Mouse (Mus musculus) brain, embryonic 18.5 days (tissue): ENCODE results near the gene St6galnac4.

Source experiments
- DNase-seq: peaks from one replicate; pipeline ENCODE4 v3.0.0-alpha.2; 2012; ENCODE audit warnings: low read depth, low spot score

Gene St6galnac4

DNA sequence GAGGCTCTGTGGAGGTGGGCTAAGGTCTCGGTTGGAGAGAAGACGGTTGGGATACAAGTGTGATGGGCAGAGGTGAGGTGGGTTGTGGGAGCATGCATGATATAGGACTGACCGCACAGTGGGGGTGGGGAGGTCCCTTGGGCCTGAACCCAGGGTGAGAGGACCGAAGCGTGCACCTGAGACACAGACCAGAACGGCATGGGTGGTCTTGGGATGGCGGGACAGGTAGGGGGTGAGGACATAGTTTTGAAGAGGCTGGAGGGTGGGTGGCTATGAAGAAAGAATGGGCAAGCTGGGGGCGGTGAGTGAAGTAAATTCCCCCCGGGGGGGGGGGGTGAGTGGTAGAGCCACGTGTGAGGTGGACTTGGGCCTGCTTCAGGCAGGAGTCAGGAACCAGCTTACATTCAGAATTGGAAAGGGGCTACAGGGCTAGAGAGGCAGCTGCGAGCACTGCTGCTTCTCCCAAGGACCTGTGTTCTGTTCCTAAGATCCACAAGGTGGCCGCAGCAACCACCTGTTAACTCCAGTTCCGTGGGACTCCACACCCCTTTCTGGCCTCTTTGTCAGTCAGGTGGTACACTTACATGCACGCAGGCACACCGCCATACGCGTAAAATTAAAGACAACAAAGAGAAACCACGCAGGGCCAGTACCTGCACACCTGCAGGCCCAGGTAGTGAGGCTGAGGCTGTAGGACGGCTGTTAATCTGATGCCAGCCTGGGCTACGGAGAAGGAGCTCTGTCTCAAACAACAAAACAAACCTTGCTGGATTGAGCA is 40.6 kb downstream of the St6galnac4 start:
- no peak for DNase-seq

DNA sequence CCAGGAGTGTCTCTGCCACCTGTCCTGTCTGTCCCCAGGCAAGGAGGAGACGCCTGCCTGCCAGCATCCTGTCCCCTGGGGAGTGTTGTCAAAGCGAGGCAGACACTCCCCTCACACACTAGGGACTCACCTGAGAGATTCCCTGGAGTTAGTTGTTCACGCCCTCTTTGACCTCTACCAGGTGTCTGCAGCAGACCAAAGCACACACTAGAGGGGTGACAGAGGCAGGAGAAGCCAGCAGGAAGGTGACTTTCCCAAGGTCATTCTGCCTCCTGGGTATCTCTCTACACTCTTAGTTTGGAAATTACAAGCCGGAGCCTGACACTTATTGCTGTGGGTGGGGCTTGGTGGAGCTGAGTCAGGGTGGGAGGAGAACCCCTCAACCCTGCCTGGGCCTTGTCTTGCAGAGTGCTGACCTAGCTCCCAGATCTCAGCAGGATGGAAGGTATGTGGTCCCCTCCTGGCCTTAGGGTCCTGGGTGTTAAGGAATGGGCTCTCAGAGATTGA is 41.2 kb downstream of the St6galnac4 start:
- no peak for DNase-seq

DNA sequence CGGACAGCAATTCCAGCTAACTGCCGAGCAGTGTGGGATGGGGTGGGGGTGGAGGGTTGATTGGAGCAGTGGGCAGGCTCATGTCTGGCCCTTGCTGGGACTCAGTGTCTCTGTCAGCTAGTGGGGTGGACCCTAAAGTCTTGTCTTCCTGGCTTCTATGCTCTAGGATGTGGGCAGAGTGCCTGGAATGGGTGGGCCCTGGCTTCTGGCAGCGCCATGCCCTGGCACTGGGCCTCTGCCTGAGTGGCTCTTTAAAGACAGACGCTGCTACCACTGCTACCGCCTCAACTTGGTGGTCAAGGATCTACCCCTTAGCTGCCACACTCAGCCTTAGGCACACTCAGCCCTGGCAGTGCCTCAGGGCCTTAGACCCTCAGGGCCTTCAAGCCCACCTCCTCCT is 41.8 kb downstream of the St6galnac4 start:
- no peak for DNase-seq

DNA sequence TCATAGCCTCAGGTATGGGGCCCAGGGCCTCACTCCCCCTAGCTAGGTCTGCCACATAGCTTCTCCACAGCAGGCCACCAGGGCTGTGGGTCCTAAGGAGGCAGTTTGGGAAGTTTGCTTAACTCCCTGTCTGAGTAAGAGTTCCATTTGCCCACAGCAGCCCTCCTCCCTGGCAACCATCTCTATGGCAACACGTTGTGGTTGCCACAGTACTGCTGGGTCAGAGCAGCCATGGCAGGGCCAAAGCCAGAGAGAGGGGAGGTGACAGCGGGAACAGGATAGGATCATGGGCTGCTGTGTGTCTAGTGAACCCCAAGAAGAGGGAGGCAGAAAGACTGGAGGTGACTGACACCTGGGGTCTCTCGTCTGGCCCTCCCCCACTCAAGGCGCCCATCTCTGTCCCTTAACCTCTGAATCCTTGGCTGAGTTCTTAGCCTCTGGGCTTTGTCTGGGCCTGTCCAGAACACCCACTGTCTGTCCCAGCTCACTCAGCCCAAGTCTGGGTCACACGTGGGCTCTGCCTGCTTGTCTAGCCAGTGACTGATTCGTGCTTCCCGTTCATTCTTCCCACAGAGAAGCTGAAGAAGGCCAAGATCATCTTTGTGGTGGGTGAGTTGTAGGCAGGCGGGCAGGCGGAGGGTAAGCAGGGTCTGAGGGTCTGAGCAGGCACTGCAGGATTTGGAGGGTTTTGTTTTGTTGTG is 42.5 kb downstream of the St6galnac4 start:
- DNase-seq: no peak

DNA sequence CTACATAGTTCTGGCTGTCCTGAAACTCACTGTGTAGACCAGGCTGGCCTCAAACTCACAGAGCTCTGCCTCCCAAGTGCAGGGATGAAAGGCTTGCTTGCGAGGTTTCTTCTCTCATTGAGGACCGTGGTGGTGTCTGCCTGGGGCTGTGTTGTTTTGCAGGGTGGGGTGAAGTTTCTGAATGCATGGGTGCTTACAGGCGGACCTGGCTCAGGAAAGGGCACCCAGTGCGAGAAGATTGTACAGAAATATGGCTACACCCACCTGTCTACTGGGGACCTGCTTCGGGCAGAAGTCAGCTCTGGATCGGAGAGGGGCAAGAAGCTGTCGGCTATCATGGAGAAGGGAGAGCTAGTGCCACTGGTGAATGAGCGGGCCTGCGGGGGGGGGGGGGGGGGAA is 43.1 kb downstream of the St6galnac4 start:
- DNase-seq: no peak

DNA sequence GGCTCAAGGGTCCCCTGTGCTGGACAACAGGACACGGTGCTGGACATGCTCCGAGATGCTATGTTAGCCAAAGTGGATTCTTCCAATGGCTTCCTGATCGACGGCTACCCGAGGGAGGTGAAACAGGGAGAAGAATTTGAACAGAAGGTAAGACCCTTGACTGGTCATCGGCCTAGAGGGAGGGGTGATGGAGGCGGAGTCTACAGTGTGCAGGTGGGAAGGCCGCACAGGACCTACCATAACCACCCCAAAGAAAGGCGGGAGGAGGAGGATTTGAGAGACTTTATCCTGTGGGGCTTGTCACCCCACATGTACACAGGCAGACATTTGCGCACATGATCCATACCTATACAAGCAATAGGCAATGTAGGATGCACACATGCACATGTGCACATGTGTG is 44.2 kb downstream of the St6galnac4 start:
- no peak for DNase-seq

DNA sequence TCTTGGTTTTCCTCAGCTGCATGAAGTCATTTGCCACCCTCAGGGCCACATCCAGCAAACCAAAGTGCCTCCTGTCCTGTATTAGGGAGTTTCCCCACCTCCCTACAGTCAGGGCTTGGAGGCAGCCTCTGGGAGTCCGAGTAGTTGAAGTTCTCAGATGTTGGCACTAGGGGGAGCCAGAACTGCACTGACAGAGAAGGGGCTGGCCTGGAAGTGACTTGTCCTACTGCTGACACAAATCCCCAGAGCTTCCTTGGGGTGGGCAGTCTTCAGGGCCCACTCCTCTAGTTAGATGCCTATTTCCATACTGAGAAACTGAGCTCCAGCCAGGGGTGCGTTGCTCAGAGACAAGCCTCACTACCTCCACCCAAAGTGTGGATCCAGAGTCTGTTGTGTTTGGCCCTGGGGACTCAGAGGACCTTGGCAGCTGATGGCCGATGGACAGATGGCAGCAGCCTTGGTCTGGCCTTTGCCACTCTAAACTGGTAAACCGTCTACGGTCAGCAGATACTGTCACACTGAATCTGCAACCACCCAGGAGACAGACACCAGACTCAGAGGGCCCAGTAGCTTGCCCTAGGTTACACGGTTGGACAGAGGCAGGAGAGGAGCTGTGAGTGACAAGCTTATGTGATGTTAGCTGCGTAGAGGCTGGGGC is 45.0 kb downstream of the St6galnac4 start:
- no peak for DNase-seq

DNA sequence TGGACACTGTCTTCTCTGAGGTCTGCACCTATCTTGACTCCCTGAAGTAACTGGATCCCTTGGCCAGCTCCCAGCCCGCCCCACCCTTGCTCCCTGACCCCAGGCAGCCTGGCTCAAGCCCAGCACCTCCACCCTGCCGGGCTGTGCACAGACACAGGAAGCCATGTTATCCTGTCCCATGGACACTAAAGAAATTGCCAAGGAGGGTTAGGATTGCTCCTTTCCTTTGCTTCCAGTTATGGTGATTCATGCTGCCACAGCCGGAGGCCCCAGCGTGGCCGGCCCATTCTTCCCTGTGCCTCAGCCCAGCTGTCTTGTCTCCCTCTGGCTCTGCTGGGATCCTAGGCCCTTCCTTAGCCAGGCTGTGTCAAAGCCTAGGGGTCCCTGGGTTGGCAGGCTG is 46.8 kb downstream of the St6galnac4 start:
- no peak for DNase-seq

DNA sequence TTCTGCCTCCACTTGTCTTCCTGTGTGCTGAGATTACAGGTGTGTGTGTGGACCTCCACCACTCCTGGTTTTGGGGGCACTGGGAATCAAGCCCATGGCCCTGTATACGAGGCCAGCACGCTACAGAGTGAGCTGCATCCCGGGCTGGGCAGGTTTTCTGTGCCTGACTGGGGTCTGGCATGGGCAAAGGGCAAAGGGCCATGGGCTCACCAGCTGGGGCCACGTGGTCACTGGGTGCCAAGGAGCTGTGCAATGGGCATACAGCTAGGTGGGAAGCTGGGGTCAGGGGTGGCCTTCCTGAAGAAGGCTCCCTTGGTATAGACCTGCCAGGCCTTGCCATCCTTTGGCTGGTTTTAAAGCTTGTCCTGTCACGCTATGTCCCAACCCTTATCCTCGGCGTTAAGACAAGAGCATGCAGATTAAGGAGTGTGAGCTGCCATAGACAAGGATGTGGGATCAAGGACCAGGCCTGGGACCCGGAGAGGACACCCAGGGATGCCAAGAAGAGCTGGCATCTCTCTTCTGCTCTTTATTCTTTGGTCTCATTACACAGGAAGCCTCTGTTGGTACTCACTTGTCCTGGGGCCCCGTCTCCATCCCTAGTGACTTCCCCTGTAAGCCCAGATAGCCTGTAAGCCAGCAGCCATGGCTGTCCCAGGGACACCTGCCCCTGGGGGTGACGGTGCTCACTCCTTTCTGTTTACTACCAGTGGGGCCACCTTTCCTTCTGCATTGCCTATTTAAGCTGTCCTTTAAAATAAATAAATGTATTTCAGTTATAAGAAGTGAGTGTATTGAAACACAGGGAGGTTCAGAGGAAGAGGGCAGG is 47.6 kb downstream of the St6galnac4 start:
- DNase-seq: no peak

DNA sequence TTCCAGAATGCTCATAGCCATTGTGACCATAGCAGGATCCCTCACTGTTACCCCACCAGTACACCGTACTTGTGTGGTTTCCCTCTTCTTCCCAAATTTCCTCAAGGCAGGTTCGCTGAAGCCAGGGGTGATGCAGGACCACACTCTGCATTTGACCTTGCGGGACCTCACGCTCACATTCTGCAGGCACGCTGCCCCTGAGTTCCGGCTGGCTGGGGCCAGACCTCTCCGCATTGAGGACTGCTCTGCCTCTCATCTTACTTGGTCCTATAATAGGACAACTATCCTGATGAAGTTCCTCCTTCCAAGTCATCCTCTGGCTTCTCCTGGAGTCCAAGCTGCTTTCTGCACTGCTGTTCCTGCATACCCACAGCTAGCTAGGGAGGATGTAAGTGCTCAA is 49.7 kb downstream of the St6galnac4 start:
- no peak for DNase-seq

DNA sequence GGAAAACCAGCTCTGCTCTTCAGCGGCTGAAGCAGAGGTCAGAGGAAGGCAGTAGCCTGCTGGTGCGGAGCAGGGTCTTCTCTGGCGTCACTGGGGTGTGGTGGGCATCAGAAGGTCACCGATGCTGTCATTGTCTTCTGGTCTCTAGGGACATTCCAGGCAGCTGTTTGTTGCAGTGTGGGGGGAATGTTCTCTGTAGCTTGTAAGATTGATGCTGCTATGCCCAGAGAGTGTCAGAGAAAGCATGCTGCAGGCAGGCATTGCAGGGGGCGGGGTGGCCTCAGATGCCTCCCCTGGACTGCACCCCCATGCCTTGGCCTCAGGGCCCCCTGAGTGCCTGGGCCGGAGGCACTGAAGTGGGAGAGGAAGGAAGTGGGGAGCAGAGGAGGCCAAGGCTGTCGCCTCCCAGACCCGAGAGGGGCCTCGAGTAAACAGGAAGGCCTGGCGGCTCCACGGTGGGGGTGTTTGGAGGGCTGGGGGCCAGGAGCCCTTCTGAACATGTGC is 50.9 kb downstream of the St6galnac4 start:
- DNase-seq: no peak

DNA sequence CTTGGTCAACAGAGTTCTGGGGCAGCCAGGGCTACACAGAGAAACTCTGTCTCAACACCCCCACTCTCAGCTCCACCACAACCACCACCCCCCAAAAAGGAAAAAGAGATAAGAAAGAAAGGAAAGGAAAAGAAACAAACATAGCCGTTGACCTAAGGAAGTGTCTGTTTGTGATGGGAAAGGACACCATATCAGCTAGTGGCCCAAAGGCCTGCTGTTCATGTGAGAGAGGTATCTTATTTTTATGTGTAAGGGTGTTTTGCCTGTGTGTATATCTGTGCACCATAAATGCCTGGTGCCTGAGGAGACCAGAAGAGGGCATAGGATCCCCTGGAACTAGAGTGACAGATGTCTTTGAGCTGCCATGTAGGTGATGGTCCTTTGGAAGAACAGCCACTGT is 52.7 kb downstream of the St6galnac4 start:
- no peak for DNase-seq

DNA sequence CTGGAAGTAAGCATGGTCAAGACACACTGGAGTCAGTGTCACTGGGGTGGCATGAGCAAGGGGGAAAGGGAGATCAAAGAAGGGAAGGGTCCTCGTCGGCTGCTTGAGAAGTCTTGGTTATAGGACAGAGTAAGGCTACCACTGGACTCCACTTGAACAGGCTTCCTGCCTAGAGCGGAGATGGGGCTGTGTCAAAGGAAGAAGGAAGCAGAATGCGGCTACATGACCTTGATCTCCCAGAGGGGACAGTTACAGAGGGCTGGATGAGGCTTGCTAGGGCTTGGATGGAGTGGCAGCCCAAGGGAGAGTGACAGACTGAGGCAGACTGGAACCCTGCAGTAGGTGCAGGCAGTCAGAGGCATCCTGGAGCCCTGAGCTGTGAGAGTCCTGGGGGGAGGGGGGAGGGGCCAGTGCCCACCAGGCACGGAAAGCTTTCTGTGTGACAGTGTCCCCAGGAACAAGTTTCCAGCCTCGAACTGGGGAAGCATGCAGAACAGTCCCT is 53.7 kb downstream of the St6galnac4 start:
- DNase-seq: no peak

DNA sequence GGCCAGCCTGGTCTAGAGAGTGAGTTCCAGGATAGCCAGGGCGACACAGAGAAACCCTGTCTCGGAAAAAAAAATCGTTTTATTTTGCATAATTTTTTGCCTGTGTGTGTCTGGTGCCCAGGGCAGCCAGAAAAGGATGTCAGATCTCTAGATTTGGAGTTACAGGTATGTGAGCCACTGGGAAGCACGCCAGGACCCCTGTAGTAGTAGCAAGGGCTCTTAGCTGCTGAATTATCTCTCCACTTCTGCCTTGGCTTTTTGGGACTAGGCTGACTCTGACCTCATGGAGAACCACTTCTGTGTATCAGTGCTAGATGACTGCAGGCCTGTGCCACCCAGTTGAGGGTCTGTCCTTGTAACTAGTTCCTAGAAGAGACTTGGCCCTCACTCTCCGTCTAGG is 54.9 kb downstream of the St6galnac4 start:
- DNase-seq: no peak

DNA sequence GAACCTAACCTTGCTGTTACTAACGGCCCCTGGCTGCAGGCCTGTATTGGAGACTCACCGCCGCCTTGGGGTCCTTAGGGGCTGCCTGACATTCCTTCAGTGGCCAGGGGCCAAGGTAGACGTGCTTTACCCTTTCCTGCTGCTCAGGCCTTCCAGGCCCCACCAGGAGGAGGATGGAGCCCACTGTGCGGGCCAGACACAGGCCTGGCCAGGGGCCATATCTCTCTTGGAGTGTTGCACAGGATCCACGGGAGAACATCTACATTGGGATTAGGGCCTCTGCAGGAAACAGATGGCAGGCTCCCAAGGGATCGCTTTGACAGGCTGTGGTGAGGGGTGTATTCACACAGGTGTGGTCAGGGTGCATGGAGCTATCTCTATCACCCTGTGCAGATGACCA is 55.9 kb downstream of the St6galnac4 start:
- DNase-seq: no peak

DNA sequence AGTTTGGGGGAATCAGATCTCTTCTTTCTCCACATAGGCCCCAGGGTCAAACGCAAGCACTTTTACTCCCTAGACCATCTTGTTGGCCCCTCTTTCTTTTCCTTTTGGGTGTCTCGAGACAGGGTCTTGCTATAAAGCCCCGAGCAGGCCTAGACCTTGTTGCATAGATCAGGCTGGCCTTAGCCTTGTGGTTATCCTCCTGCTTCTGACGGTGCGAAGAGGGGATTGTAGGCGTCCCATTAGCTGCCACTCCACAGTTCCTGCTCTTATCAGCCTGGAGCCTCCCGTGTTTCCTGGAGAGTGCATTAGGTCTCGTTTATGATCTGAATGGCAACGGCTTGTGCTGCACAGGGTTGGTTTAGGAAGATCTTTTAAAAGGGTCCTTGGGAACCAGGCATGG is 57.2 kb downstream of the St6galnac4 start:
- DNase-seq: no peak

DNA sequence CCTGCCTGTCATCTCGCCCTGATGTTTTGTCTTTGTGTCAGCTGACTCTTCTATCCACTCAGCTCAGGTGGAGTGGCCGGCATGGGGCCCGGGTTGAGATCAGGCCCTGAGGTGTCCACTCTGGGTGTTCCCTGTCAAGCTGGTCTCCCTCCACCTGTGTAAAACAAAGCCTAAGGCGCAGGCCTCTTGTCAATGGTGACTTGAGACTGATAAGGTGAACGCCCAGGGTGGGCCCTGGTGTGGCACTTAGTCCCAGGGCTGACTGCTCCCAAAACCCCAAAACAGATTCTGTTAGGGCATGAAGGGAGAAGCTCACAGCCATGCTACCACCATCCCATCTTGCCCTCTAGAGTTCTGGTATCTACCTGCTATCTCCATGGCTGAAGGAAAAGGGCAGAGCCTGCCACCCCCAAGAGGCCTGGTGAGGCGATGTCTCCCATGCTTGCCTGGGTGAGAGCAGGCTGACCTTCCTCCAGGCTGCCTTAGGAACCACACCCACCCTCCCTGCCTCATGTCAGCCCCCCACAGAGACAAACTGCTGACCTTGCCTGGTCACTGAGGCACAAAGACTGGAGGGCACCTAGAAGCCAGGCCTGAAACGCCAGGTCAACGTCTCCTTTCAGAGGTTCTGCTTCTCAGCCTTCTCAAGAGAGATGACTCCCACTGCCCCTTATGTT is 58.0 kb downstream of the St6galnac4 start:
- no peak for DNase-seq

DNA sequence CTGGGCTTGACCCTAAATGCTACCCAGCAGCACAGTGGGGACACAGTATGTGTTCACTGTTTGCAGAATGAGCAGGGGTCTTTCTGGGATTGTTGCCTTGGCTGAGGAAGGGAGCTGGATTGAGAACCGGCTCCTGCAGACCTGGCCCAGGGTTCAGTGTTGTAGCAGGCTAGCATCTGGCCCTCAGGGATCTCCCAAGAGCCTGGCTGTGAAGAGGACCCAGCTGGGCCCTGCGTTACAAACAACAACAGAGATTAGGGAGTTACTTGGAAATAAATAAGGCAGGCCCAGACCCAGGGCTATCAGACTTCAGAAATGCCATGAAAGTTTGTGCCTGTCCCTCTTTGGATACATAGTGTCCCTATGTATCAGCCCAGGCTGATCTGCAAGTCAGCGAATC is 58.8 kb downstream of the St6galnac4 start:
- no peak for DNase-seq

DNA sequence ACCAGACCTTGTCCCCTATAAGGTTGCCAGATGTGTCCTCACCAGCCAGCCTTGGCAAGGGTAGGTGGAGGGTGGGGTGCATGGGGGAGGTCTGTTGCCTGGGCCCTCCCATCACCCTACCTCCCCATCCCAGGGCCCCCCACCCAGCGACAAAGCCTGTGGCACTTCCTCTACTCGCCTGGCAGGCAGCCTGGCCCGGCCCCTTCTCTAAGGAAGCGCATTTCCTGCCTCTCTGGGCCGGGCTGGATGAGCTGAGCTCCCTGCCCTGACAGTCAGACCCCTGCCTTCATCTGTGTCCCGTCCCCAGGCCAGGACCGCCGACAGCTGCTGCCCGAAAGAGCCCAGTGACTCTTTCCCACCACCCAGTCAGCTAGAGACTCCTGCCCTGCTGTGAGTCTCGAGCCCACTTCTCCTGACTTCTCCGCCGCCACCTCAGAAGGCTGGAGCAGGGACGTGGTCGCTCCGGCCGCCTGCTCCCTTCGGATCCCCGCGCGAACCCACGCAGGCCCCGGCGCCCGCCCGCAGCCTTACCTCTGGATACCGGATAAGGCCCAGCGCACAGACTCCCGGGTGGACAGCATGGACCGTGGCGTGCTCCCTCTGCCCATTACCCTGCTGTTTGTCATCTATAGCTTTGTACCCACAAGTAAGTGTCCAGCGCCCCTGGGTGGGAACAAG is 59.6 kb downstream of the St6galnac4 start, which contains the start of gene Eng:
Gene Eng, plus strand, starts transcription at position 217 of the 678 bp plus-strand sequence.
- no peak for DNase-seq

DNA sequence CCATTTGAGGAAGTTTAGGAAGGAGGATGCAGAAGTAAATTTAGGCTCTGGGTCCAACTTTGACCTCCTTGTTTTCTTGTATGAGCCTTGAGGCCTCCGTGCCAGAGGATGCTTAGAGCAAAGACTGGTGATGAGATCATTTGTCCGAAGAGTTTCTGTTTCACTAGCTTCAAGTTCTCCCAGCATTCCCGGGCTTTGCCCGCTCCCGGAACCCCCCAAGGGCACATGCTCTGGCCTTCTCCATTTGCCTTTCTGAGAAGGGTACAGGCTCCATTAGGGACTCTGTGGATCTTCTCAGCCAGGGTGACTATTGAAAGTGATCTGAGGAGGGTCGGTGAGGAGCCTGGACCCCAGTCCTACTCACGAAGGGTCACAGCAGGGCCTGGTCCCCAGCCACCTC is 60.5 kb downstream of the St6galnac4 start:
- DNase-seq: no peak
